Comparison of ENCODE assay signal across 17 mouse cellular contexts in the genomic region with DNA sequence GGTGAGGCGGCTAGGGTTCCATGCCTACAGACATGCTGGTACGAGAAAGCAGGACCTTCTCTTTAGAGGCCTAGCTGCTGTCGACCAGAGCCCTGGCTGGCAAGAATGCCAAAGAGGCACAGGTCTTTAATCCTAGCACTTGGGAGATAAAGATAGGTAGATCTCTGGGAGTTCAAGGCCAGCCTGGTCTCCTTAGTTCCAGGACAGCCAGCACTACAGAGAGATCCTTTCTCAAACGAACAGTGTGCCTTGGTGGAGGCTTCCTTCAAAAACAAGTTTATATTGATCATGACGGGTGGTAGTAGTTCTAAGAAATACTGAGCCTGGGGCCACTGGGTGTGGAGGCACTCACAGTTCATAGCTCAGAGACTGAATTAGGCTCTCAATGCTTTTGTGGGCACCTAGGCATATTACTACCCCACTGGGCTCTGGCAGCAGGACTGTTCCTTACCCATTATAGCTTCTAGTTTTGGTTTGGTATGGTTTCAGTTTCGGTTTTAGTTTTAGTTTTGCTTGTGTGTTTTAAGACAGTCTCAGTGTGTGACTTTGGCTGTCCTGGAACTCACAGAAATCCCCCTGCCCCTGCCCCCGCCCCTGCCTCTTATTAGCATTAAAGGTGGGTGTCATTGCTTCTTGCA.
A peak's percentile ranks its signal among the peaks of the same experiment; 100 is the strongest.
DNase-seq lines count a peak whose midpoint lies in the region; ATAC-seq and TF ChIP-seq lines count a peak whose summit lies in the region.
"Had no signal": no experiment of that assay in that cellular context is flagged by ENCODE, and none has a peak within 500 bp of the region (broad histone marks: within the 10 kb centered on the region; RNA-seq: fewer than 3 reads in every experiment).

No protein-coding gene starts in this region.

- 90% methylated on average over 7 of the region's 7 CpGs for WGBS in midbrain, embryonic 11.5 days
- 86% methylated on average over 7 of the region's 7 CpGs for WGBS in intestine, embryonic 15.5 days

- no peaks in the 10 kb centered on the region; the same call in 1 of the 2 replicates for H3K9me3 ChIP-seq in G1E (replicated peaks)
- H3K9me3 ChIP-seq in midbrain, embryonic 11.5 days (ENCODE audit: control insufficient read depth, low read length) = no peaks in the 10 kb centered on the region
- H3K9me3 ChIP-seq in intestine, embryonic 15.5 days = no peaks in the 10 kb centered on the region
- H3K9me3 ChIP-seq: embryonic facial prominence, embryonic 10.5 days; forebrain, embryonic 15.5 days had no signal

- TF ChIP-seq CTCF in G1E (IDR thresholded peaks at IDR 0.05; ENCODE audit: low read depth, low read length) = no peak

- intact Hi-C loops in heart, postnatal 14 days (cut with DNase I) = no loop called here

- no peak overlapping the region for H3K27ac ChIP-seq in midbrain, embryonic 11.5 days (ENCODE audit: low read depth, low read length)
- no peak overlapping the region for H3K27ac ChIP-seq in intestine, embryonic 15.5 days
- H3K27ac ChIP-seq: embryonic facial prominence, embryonic 10.5 days; forebrain, embryonic 15.5 days; gastrocnemius, adult 2 months; layer of hippocampus, adult 2 months had no signal

- peaks cover 11% of the 10 kb centered on the region for H3K27me3 ChIP-seq in G1E (ENCODE audit: insufficient read depth, low read length)
- H3K27me3 ChIP-seq in midbrain, embryonic 11.5 days (ENCODE audit: control insufficient read depth, insufficient read depth, low read length) = no peaks in the 10 kb centered on the region
- H3K27me3 ChIP-seq in intestine, embryonic 15.5 days (replicated peaks) = no peaks in the 10 kb centered on the region
- H3K27me3 ChIP-seq: forebrain, embryonic 15.5 days had no signal

- no peaks in the 10 kb centered on the region for H3K36me3 ChIP-seq in G1E (replicated peaks)
- no peaks in the 10 kb centered on the region for H3K36me3 ChIP-seq in midbrain, embryonic 11.5 days (ENCODE audit: control insufficient read depth, insufficient read depth, low read length)
- no peaks in the 10 kb centered on the region for H3K36me3 ChIP-seq in intestine, embryonic 15.5 days
- H3K36me3 ChIP-seq: embryonic facial prominence, embryonic 10.5 days; forebrain, embryonic 15.5 days had no signal

- peak overlapping the region; percentile 9; the same call in 1 of the 2 replicates for H3K4me3 ChIP-seq in G1E (ENCODE audit: low read depth, low read length)
- H3K4me3 ChIP-seq in midbrain, embryonic 11.5 days (ENCODE audit: low read depth, low read length) = no peak overlapping the region
- no peak overlapping the region for H3K4me3 ChIP-seq in intestine, embryonic 15.5 days (replicated peaks)
- H3K4me3 ChIP-seq: embryonic facial prominence, embryonic 10.5 days; erythroblast, embryonic 14.5 days; forebrain, embryonic 15.5 days; gastrocnemius, adult 2 months; layer of hippocampus, adult 2 months had no signal

- H3K9ac ChIP-seq in midbrain, embryonic 11.5 days (ENCODE audit: low read length) = no peak overlapping the region
- no peak overlapping the region for H3K9ac ChIP-seq in intestine, embryonic 15.5 days
- H3K9ac ChIP-seq: forebrain, embryonic 15.5 days had no signal

- H3K4me1 ChIP-seq in G1E (ENCODE audit: insufficient read depth, low read depth, low read length) = peaks cover 25% of the 10 kb centered on the region
- H3K4me1 ChIP-seq in midbrain, embryonic 11.5 days (ENCODE audit: control insufficient read depth, insufficient read depth, low read length) = no peaks in the 10 kb centered on the region
- H3K4me1 ChIP-seq in intestine, embryonic 15.5 days (replicated peaks) = no peaks in the 10 kb centered on the region

- DNase-seq in thymus, postnatal 25 days = peak; percentile 21
- no peak for DNase-seq in thymus, postnatal 10 days (ENCODE audit: low spot score in 2 of 2)
- no peak for DNase-seq in G1E (ENCODE audit: low spot score)
- no peak for DNase-seq in midbrain, embryonic 11.5 days (ENCODE audit: low spot score, missing footprints)
- DNase-seq in heart, postnatal 14 days = no peak
- DNase-seq: adrenal gland, postnatal 36 days; cerebellum, adult 9-10 months; gastrocnemius, adult 2 months; heart, adult 18-20 months; lung, adult 18-20 months had no signal

- no peak for ATAC-seq in G1E (ENCODE audit: extremely low read depth, insufficient number of reproducible peaks, low FRiP score, poor library complexity, severe bottlenecking)
- ATAC-seq in megakaryocyte, adult 5-6 weeks (ENCODE audit: poor library complexity, severe bottlenecking) = peak; percentile 43; the same call in 1 of the 2 replicates
- no peak for ATAC-seq in midbrain, embryonic 11.5 days (ENCODE audit: low FRiP score)
- ATAC-seq in intestine, embryonic 15.5 days = no peak
- ATAC-seq: forebrain, embryonic 15.5 days; hindbrain, embryonic 16.5 days had no signal

- no peak overlapping the region for H3K4me2 ChIP-seq in midbrain, embryonic 11.5 days
- no peak overlapping the region for H3K4me2 ChIP-seq in intestine, embryonic 15.5 days (replicated peaks)
- H3K4me2 ChIP-seq: forebrain, embryonic 15.5 days had no signal
